Mouse (Mus musculus) CH12.LX (cell line): ENCODE measurements at regions not wholly inside any gene's neighbourhood (a gene's known extent, or its start where the extent isn't known, plus 50 kb on each side); places are given as distances from the start of the nearest gene placed in this dataset.

Experiments
- DNase-seq: peaks from one replicate; pipeline ENCODE4 v3.0.0-alpha.2; 2013; ENCODE audit errors: extremely low read depth
- H3K27ac ChIP-seq: 2 replicates; pipeline ENCODE4 v1.5.1; 2012; ENCODE audit warnings: low read depth, mild to moderate bottlenecking, control low read depth, moderate library complexity; ENCODE audit not compliant: insufficient read depth
- H3K27me3 ChIP-seq: replicated peaks from 2 replicates; pipeline ENCODE3; 2012; ENCODE audit warnings: inconsistent platforms
- H3K36me3 ChIP-seq, 2 experiments: replicated peaks in 1 of 2; 2 replicates each; pipeline versions ENCODE3 to v1.6.1; 2012; ENCODE audit warnings: inconsistent platforms in 1 of 2, low read length in 1 of 2, mild to moderate bottlenecking in 1 of 2, mixed read lengths in 1 of 2, moderate library complexity in 1 of 2; ENCODE audit not compliant: control insufficient read depth in 1 of 2, insufficient read depth in 1 of 2
- H3K4me1 ChIP-seq, 2 experiments: 2 replicates each; pipeline ENCODE4 v1.6.1; 2012; ENCODE audit warnings: inconsistent platforms in 1 of 2, moderate library complexity in 1 of 2; ENCODE audit not compliant: insufficient read depth in 2 of 2, control insufficient read depth in 1 of 2
- H3K4me2 ChIP-seq: 2 replicates; pipeline ENCODE4 v1.6.1; 2012; ENCODE audit warnings: low read depth, mild to moderate bottlenecking, control low read depth; ENCODE audit not compliant: poor library complexity, insufficient read depth, severe bottlenecking
- H3K4me3 ChIP-seq, 3 experiments: fragments of 150-350 bp in 1 of 3; sonication (generic) in 1 of 3; replicated peaks in 1 of 3; 2 replicates each; pipeline versions ENCODE3 to v1.5.1; 2011 to 2012; ENCODE audit warnings: low read depth in 2 of 3, low read length in 2 of 3, mild to moderate bottlenecking in 2 of 3, moderate library complexity in 2 of 3, control low read depth in 1 of 3, improper control_type of control experiment in 1 of 3, inconsistent platforms in 1 of 3, mixed read lengths in 1 of 3; ENCODE audit not compliant: poor library complexity in 1 of 3
- H3K79me2 ChIP-seq: replicated peaks from 2 replicates; pipeline ENCODE4 v1.6.1; 2012; ENCODE audit warnings: mild to moderate bottlenecking, moderate library complexity; ENCODE audit not compliant: control insufficient read depth, poor library complexity, insufficient read depth, severe bottlenecking; ENCODE audit errors: extremely low read depth
- H3K9ac ChIP-seq: 2 replicates; pipeline ENCODE4 v1.6.1; 2012; ENCODE audit warnings: low read depth, mild to moderate bottlenecking, control low read depth, moderate library complexity; ENCODE audit not compliant: insufficient read depth
- H3K9me3 ChIP-seq: replicated peaks from 2 replicates; pipeline ENCODE3; 2012; ENCODE audit warnings: low read length, inconsistent platforms, mixed read lengths
- CHD1 ChIP-seq: IDR thresholded peaks from 2 replicates; pipeline ENCODE4 v1.6.1; 2012; ENCODE audit warnings: low read depth, low read length, improper control_type of control experiment, inconsistent platforms
- CTCF ChIP-seq, 2 experiments: IDR thresholded peaks in 1 of 2; conservative IDR thresholded peaks in 1 of 2; 2 replicates each; pipeline ENCODE4 v1.5.1; 2011 to 2012; ENCODE audit warnings: low read depth in 2 of 2, low read length in 2 of 2, improper control_type of control experiment in 1 of 2, inconsistent platforms in 1 of 2, mild to moderate bottlenecking in 1 of 2, moderate library complexity in 1 of 2
- HCFC1 ChIP-seq: IDR thresholded peaks from 2 replicates; pipeline ENCODE4 v1.6.1; 2012; ENCODE audit warnings: low read depth, mild to moderate bottlenecking, inconsistent platforms, low read length, improper control_type of control experiment
- IRF4 ChIP-seq: IDR thresholded peaks from 2 replicates; pipeline ENCODE4 v1.6.1; 2014; ENCODE audit warnings: low read depth, mild to moderate bottlenecking, inconsistent platforms, low read length, improper control_type of control experiment
- KAT2A ChIP-seq: IDR thresholded peaks from 2 replicates; pipeline ENCODE4 v1.6.1; 2012; ENCODE audit warnings: low read length, improper control_type of control experiment, inconsistent platforms; ENCODE audit not compliant: insufficient replicate concordance
- MAFK ChIP-seq: IDR thresholded peaks from 2 replicates; pipeline ENCODE4 v1.6.1; 2011; ENCODE audit warnings: low read length, improper control_type of control experiment; ENCODE audit not compliant: insufficient replicate concordance
- MAX ChIP-seq: IDR thresholded peaks from 2 replicates; pipeline ENCODE4 v1.6.1; 2011; ENCODE audit warnings: low read length, improper control_type of control experiment
- MEF2A ChIP-seq: IDR thresholded peaks from 2 replicates; pipeline ENCODE4 v1.6.1; 2014; ENCODE audit warnings: low read depth, mild to moderate bottlenecking, inconsistent platforms, low read length, improper control_type of control experiment, borderline replicate concordance
- NELFE ChIP-seq: IDR thresholded peaks from 2 replicates; pipeline ENCODE4 v1.6.1; 2011; ENCODE audit warnings: low read depth, low read length, improper control_type of control experiment
- NRF1 ChIP-seq: IDR thresholded peaks from 2 replicates; pipeline ENCODE4 v1.6.1; 2014; ENCODE audit warnings: low read depth, mild to moderate bottlenecking, inconsistent platforms, low read length, improper control_type of control experiment, moderate library complexity
- RAD21 ChIP-seq: IDR thresholded peaks from 2 replicates; pipeline ENCODE4 v1.6.1; 2011; ENCODE audit warnings: low read depth, mild to moderate bottlenecking, low read length, improper control_type of control experiment, moderate library complexity
- RCOR1 ChIP-seq: conservative IDR thresholded peaks from 2 replicates; pipeline ENCODE4 v1.6.1; 2012; ENCODE audit warnings: low read depth, mild to moderate bottlenecking, inconsistent platforms, low read length, improper control_type of control experiment
- TBP ChIP-seq: conservative IDR thresholded peaks from 2 replicates; pipeline ENCODE4 v1.6.1; 2011; ENCODE audit warnings: low read depth, low read length, improper control_type of control experiment
- TCF12 ChIP-seq: IDR thresholded peaks from 2 replicates; pipeline ENCODE4 v1.6.1; 2014; ENCODE audit warnings: low read depth, mild to moderate bottlenecking, inconsistent platforms, low read length, improper control_type of control experiment
- UBTF ChIP-seq: IDR thresholded peaks from 2 replicates; pipeline ENCODE4 v1.6.1; 2012; ENCODE audit warnings: low read depth, mild to moderate bottlenecking, inconsistent platforms, low read length, improper control_type of control experiment, moderate library complexity
- USF2 ChIP-seq: conservative IDR thresholded peaks from 2 replicates; pipeline ENCODE4 v1.6.1; 2011; ENCODE audit warnings: low read depth, low read length, improper control_type of control experiment
- ZKSCAN1 ChIP-seq: IDR thresholded peaks from 2 replicates; pipeline ENCODE4 v1.6.1; 2012; ENCODE audit warnings: low read depth, inconsistent platforms, low read length, improper control_type of control experiment, borderline replicate concordance
- ZMIZ1 ChIP-seq: IDR thresholded peaks from 2 replicates; pipeline ENCODE4 v1.6.1; 2012; ENCODE audit warnings: low read depth, mild to moderate bottlenecking, inconsistent platforms, low read length, improper control_type of control experiment
- dilution Hi-C: fragments of 300-500 bp; cut with MboI; formaldehyde crosslinking; loops from 2 replicates; pipeline ENCODE4 v1.14.3; 2020; ENCODE audit warnings: low sequenced_read_pairs; ENCODE audit not compliant: extremely low pct_unique_long_range_greater_than_20kb, extremely low pct_ligation_motif_present
- in situ Hi-C: fragments of 300-500 bp; cut with MboI; formaldehyde crosslinking; loops from 3 replicates; pipeline ENCODE4 v1.14.3; 2019; ENCODE audit warnings: low sequenced_read_pairs, low pct_ligation_motif_present, low pct_unique_long_range_greater_than_20kb, mixed read lengths

GRCm38 (mm10) chr9:91207281-91207680, 154.9 kb upstream of the Zic4 start:
- H3K79me2 ChIP-seq: no peaks in the 10 kb centered on the region
- no peak for DNase-seq
- no peak for TF ChIP-seq CHD1
- no peak for TF ChIP-seq RCOR1
- no peak for TF ChIP-seq HCFC1
- no peak for TF ChIP-seq KAT2A
- no peak for TF ChIP-seq TCF12
- TF ChIP-seq NELFE: no peak
- no peak for TF ChIP-seq TBP
- TF ChIP-seq UBTF: no peak
- TF ChIP-seq MAX: no peak
- no peak for TF ChIP-seq ZMIZ1
- TF ChIP-seq, all 38 proteins: peak for 0
- in situ Hi-C loops (no loop called here), dilution Hi-C loops (no loop called here)
- Histone ChIP-seq H3K9ac (no peak overlapping the region), H3K36me3 (no peaks in the 10 kb centered on the region), H3K4me3 (no peak overlapping the region), H3K4me1 (no peaks in the 10 kb centered on the region), H3K9me3 (peaks cover 2% of the 10 kb centered on the region), H3K27me3 (no peaks in the 10 kb centered on the region), H3K4me2 (no peak overlapping the region), H3K27ac (no peak overlapping the region)

- H3K36me3 ChIP-seq: no peaks in the 10 kb centered on the region
- no peaks in the 10 kb centered on the region for H3K27me3 ChIP-seq
- DNase-seq: no peak
- no peak overlapping the region for H3K9ac ChIP-seq
- H3K9me3 ChIP-seq: peaks cover 6% of the 10 kb centered on the region
- in situ Hi-C loops: no loop called here
- no peak overlapping the region for H3K4me3 ChIP-seq
- no peaks in the 10 kb centered on the region for H3K79me2 ChIP-seq
- TF ChIP-seq USF2 (no peak), ZKSCAN1 (no peak), RAD21 (no peak), CHD1 (no peak), IRF4 (no peak), NRF1 (no peak), CTCF (conservative IDR thresholded peaks at IDR 0.05 in 1 of 2, IDR thresholded peaks at IDR 0.05 in 1 of 2; ENCODE audit: low read depth in 2 of 2, low read length in 2 of 2) (no peak), MAFK (no peak), MEF2A (no peak)
- TF ChIP-seq, all 38 proteins: peak for 0
- dilution Hi-C loops: no loop called here
- no peaks in the 10 kb centered on the region for H3K4me1 ChIP-seq
- H3K27ac ChIP-seq: no peak overlapping the region
- H3K4me2 ChIP-seq: no peak overlapping the region
Observed at GRCm38 (mm10) chr9:91227673-91228440, 134.4 kb upstream of the Zic4 start.
